Mouse (Mus musculus) thymus, adult 2 months (tissue): ENCODE results near the gene Mrpl38. TPM values are rescaled to one million over a fixed set of nuclear protein-coding genes. Genes with fewer than 3 reads are reported as not detected.

ENCODE experiments used
- DNase-seq: peaks from one replicate; pipeline ENCODE4 v3.0.0; 2021
- H3K27ac ChIP-seq: fragments of 200-500 bp; 2 replicates; pipeline ENCODE4 v1.5.1; 2012; ENCODE audit warnings: low read length, control low read depth; ENCODE audit not compliant: control insufficient read depth, insufficient read depth
- H3K27me3 ChIP-seq: fragments of 200-500 bp; 2 replicates; pipeline ENCODE4 v1.6.1; 2012; ENCODE audit warnings: mild to moderate bottlenecking, low read length, moderate library complexity, mixed read lengths; ENCODE audit not compliant: control insufficient read depth, insufficient read depth
- H3K36me3 ChIP-seq: fragments of 200-500 bp; 2 replicates; pipeline ENCODE4 v1.6.1; 2012; ENCODE audit warnings: mild to moderate bottlenecking, low read length, moderate library complexity; ENCODE audit not compliant: control insufficient read depth, insufficient read depth
- H3K4me1 ChIP-seq: fragments of 200-500 bp; replicated peaks from 2 replicates; pipeline ENCODE4 v1.6.1; 2012; ENCODE audit warnings: low read length; ENCODE audit not compliant: control insufficient read depth, insufficient read depth
- H3K4me3 ChIP-seq: fragments of 200-500 bp; 2 replicates; pipeline ENCODE4 v1.5.1; 2012; ENCODE audit warnings: mild to moderate bottlenecking, low read length, control low read depth, moderate library complexity; ENCODE audit not compliant: control insufficient read depth, insufficient read depth
- CTCF ChIP-seq: fragments of 200-500 bp; IDR thresholded peaks from 2 replicates; pipeline ENCODE4 v1.5.1; 2012; ENCODE audit warnings: mild to moderate bottlenecking, control low read depth, low read length, moderate library complexity, borderline replicate concordance; ENCODE audit not compliant: control insufficient read depth, poor library complexity, insufficient read depth; ENCODE audit errors: extremely low read depth
- POLR2A ChIP-seq: fragments of 200-500 bp; IDR thresholded peaks from 2 replicates; pipeline ENCODE4 v1.6.1; 2012; ENCODE audit warnings: mild to moderate bottlenecking, low read length, control low read depth, moderate library complexity; ENCODE audit not compliant: control insufficient read depth, poor library complexity, insufficient read depth; ENCODE audit errors: extremely low read depth
- WGBS: fragments of 180-500 bp; shearing (Covaris S2); methylation state at CpG from one replicate; pipeline ENCODE4 v1.1.7; 2018; 5-methylcytosine and 5-hydroxymethylcytosine counted together
- polyA plus RNA-seq: library from polyadenylated mRNA; depleted of rRNA; stranded (reverse); fragments of >200 nt; gene quantifications from 2 replicates; pipeline ENCODE4 v1.2.3, GENCODE M21; 2012

Mrpl38 gene
- polyA plus RNA-seq, 1 experiment, result 54.7 TPM

GRCm38 (mm10) chr11:116107777-116108285 lies 30.8 kb downstream of the Mrpl38 start:
- WGBS, result 84% methylated on average over 19 of the region's 19 CpGs
- Histone ChIP-seq H3K36me3 (no peaks in the 10 kb centered on the region), H3K4me3 (0 out of 2 replicates have a peak overlapping the region, but pooled peaks have one; percentile 7), H3K27ac (peak overlapping the region; percentile 19; the same call in 1 of the 2 replicates), H3K27me3 (peaks cover 11% of the 10 kb centered on the region; the same call in 1 of the 2 replicates), H3K4me1 (peaks cover 8% of the 10 kb centered on the region; the same call in 1 of the 2 replicates)
- no peak for TF ChIP-seq CTCF
- DNase-seq, result no peak

GRCm38 (mm10) chr11:116106963-116107776 lies 31.5 kb downstream of the Mrpl38 start:
- DNase-seq, result no peak
- WGBS, result 79% methylated on average over 14 of the region's 14 CpGs
- H3K27ac ChIP-seq, result no peak overlapping the region
- H3K27me3 ChIP-seq, result peaks cover 11% of the 10 kb centered on the region; the same call in 1 of the 2 replicates
- no peak for TF ChIP-seq POLR2A
- TF ChIP-seq CTCF, result no peak
- H3K36me3 ChIP-seq, result no peaks in the 10 kb centered on the region
- H3K4me3 ChIP-seq, result no peak overlapping the region
- H3K4me1 ChIP-seq, result peaks cover 8% of the 10 kb centered on the region; the same call in 1 of the 2 replicates

- Histone ChIP-seq H3K27ac (no peak overlapping the region), H3K4me1 (peaks cover 8% of the 10 kb centered on the region; the same call in 1 of the 2 replicates), H3K4me3 (no peak overlapping the region), H3K36me3 (no peaks in the 10 kb centered on the region), H3K27me3 (peaks cover 11% of the 10 kb centered on the region; the same call in 1 of the 2 replicates)
- TF ChIP-seq CTCF (no peak), POLR2A (no peak)
- DNase-seq, result no peak
- WGBS, result 94% methylated on average over 32 of the region's 32 CpGs
These were observed 32.3 kb downstream of the Mrpl38 start for GRCm38 (mm10) chr11:116106154-116106962.

- Histone ChIP-seq H3K4me3 (no peak overlapping the region), H3K36me3 (no peaks in the 10 kb centered on the region), H3K27me3 (peaks cover 7% of the 10 kb centered on the region; the same call in 1 of the 2 replicates), H3K4me1 (peaks cover 8% of the 10 kb centered on the region; the same call in 1 of the 2 replicates), H3K27ac (no peak overlapping the region)
- 84% methylated on average over 2 of the region's 2 CpGs for WGBS
- TF ChIP-seq CTCF (no peak), POLR2A (no peak)
- no peak for DNase-seq
These were observed 33.6 kb downstream of the Mrpl38 start for GRCm38 (mm10) chr11:116105065-116105464.

GRCm38 (mm10) chr11:116104006-116104646 lies 34.5 kb downstream of the Mrpl38 start:
- 46% methylated on average over 14 of the region's 14 CpGs for WGBS
- Histone ChIP-seq H3K4me3 (no peak overlapping the region), H3K4me1 (no peaks in the 10 kb centered on the region), H3K36me3 (no peaks in the 10 kb centered on the region), H3K27me3 (no peaks in the 10 kb centered on the region; the same call in 1 of the 2 replicates), H3K27ac (no peak overlapping the region)
- no peak for TF ChIP-seq CTCF
- no peak for TF ChIP-seq POLR2A
- DNase-seq, result no peak

- 76% methylated on average over 12 of the region's 12 CpGs for WGBS
- H3K4me3 ChIP-seq, result no peak overlapping the region
- no peaks in the 10 kb centered on the region for H3K36me3 ChIP-seq
- no peaks in the 10 kb centered on the region; the same call in 1 of the 2 replicates for H3K27me3 ChIP-seq
- TF ChIP-seq CTCF (no peak), POLR2A (no peak)
- H3K27ac ChIP-seq, result no peak overlapping the region
- H3K4me1 ChIP-seq, result no peaks in the 10 kb centered on the region
- DNase-seq, result no peak
These were observed 35.1 kb downstream of the Mrpl38 start for GRCm38 (mm10) chr11:116103572-116103971.
